Mouse (Mus musculus): Measurements from ENCODE around the gene Upk3bl. TPM values are rescaled to one million over a fixed set of nuclear protein-coding genes. Genes with fewer than 3 reads are reported as not detected.

Gene Upk3bl
- total RNA-seq (2021), result under 1 TPM in 1 of 2 experiments, not detected in 1; 0.75 TPM
- long read RNA-seq, experiment 1, result 0 reads
- long read RNA-seq, experiment 2, partial matches to known transcripts, result 0 of 1 reads
- long read RNA-seq, experiment 2, other reads (novel, unspliced or antisense), result 1 of 1 reads

DNA sequence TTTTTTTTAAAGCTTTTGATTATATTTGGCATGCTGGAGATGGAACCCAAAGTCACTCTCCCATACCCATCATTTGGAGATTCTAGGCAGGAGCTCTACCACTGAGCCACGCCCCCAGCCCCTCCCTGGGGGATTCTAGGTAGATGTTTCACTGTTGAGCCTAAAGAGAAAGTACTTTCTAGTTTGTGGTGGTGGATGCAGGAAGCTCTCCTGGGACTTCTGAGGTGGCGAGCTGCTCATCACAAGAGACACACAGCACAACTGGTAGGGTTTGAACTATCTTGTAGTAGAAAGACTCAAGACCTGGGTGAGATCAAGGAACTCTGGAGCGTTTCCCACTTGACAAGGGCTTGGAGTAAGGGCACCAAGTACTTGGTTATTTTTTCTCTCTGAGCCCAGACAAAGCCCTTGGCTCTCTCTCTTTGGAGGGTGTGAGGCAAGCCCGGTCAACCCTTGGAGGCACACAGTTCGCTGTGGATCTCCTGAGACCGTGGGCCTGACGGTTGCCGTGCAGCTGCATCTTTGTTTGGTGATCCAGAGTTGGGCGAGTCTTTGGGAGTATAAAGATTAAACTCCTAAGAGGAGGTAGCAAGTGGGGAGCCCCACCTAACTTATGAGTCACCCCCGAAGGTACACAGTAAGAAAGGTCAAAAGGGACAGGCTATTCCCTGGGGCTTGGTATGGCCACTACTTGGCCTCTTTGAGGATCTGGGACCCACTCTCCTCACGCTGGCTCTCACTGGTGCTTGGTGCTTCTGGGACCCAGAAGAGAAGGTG is at the start of gene Upk3bl:
Gene Upk3bl, plus strand, starts transcription at position 192 of the 777 bp plus-strand sequence.
- DNase-seq (ENCODE audit: low spot score in 2 of 2), result no peak

DNA sequence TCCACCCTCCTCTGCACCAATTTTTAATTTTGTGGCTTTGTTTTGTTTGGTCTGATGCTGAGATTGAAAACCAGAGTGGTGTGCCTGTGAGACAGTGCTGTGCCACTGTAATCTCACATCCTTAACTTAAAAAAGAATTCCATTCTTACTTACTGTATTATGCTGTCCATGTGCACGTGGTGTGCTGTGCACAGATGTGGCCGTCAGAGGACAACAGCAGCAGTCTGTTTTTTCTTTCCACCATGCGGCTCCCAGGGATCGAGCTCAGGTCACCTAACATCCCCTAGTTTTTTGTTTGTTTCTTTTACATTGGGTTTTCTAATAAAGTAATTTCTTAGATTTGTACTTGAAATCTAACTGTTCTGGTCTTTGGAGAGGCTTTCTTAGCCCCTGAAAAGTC is 49.8 kb upstream of the Upk3bl start:
- DNase-seq (ENCODE audit: low spot score in 2 of 2), result no peak

GRCm38 (mm10) chr5:136007745-136008144 is 46.5 kb upstream of the Upk3bl start:
- no peak for DNase-seq (ENCODE audit: low spot score in 2 of 2)

GRCm38 (mm10) chr5:136014877-136015276 is 39.4 kb upstream of the Upk3bl start:
- DNase-seq (ENCODE audit: low spot score in 2 of 2), result no peak

- no peak for DNase-seq (ENCODE audit: low spot score in 2 of 2)
Measured at GRCm38 (mm10) chr5:136015586-136015985, 38.7 kb upstream of the Upk3bl start.

- no peak for DNase-seq (ENCODE audit: low spot score in 2 of 2)
Measured at GRCm38 (mm10) chr5:136016014-136016876, 38.0 kb upstream of the Upk3bl start.

GRCm38 (mm10) chr5:136017262-136017661 is 37.0 kb upstream of the Upk3bl start:
- DNase-seq (ENCODE audit: low spot score in 2 of 2), result no peak

DNA sequence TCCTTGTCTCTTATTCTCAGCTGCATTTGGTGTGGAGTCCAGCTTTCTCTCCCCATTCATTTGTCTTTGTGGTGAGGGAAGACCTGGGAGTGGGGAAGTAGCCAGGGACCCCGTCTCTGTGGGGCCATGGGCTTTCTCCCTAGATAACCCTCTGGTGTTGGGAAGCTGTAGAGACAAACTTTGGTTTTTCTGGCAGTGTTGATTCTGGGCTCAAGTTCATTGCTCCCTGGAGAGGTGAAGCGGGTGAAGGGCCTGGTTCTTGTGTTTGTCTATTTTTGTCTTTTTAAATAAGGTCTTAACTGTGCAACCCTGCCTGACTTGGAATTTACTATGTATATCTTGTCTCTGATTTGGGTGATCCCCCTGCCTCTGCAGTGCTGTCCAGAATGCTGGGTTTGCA is 35.6 kb upstream of the Upk3bl start:
- no peak for DNase-seq (ENCODE audit: low spot score in 2 of 2)

DNA sequence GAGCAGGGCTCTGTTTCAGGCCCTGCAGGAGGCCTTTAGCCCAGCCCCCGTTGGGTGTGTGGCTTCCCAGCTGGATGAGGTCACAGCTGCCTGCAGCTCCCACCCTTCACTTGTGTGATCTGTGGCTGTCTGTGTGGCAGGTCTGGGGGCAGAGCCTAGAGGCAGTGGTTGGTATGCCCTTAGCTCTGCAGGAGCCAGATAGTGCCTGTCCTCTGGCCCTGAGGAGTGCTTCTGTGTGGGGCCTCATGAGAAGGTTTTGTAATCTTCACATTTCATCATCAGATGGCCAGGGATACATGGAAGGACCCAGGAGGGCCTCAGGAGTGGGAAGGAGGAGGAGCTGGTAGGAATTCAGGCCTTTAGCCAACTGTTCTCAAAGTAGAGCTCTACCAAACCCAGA is 34.4 kb upstream of the Upk3bl start:
- DNase-seq (ENCODE audit: low spot score in 2 of 2), result no peak

- no peak for DNase-seq (ENCODE audit: low spot score in 2 of 2)
Measured at GRCm38 (mm10) chr5:136025712-136026111, 28.6 kb upstream of the Upk3bl start.

GRCm38 (mm10) chr5:136026859-136027258 is 27.4 kb upstream of the Upk3bl start:
- peak in 1 of 2 experiments; percentile 34 for DNase-seq (ENCODE audit: low spot score in 2 of 2)

GRCm38 (mm10) chr5:136027612-136028311 is 26.5 kb upstream of the Upk3bl start:
- DNase-seq (ENCODE audit: low spot score in 2 of 2), result no peak

GRCm38 (mm10) chr5:136034868-136035267 is 19.4 kb upstream of the Upk3bl start:
- no peak for DNase-seq (ENCODE audit: low spot score in 2 of 2)

DNA sequence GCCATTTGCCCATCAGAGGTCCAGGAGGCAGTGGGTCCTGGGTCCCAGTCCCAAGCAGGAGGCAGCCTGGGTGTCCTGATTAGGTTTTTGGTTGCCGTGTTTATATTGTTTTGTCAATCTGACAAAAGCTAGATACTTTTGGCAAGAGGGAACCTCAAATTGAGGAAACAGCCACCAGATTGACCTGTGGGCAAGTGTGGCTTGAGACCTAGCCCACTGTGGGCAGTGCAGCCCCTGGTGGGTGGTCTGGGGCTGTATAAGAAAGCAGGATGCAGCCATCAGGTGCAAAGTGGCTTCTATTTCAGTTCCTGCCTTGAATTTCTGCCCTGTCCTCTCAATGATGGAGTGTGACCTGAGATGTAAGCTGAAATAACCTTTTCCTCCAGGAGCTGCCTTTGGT is 19.0 kb upstream of the Upk3bl start:
- no peak for DNase-seq (ENCODE audit: low spot score in 2 of 2)

- no peak for DNase-seq (ENCODE audit: low spot score in 2 of 2)
Measured at GRCm38 (mm10) chr5:136036667-136037066, 17.6 kb upstream of the Upk3bl start.

DNA sequence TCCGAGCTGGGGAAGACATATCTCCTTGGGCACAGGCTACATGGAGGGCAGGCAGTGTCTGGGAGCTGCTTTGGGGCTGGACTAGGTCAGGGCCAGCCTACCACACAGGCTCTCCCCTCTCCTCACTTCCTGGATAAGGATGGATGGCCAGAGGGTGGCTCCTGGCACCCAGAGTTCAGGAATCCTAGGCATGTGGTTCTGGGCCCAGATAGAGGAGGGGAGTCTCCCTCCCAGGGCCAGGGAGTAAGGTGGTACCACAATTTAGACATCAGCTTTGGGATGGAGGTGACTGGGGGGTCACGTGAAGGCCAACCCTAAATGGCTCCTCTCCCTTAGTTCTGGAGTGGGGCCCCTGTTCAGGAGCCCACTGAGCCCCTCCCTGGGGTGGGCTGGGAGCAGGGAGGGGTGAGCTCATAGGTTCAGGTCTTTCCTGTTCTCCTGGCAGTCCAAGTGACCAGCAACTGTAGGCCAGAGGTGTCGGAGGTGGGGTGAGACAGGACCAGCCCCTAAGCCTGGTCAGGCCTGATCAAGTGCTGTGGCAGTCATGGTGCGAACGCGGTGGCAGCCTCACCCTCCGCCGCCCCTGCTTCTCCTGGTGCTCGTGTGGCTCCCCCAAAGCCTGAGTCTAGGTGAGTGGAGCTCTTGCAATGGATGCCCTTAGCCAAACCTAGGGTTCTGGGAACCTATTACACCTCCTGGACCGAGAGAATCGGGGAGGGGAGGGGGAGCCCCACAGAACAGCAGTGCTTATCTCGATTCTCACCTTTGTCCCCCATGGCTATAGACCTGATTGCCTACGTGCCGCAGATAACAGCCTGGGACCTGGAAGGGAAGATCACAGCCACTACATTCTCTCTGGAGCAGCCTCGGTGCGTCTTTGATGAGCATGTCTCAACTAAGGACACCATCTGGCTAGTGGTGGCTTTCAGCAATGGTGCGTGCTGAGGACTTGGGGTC is 15.8 kb upstream of the Upk3bl start, which contains the start of gene Upk3b:
Gene Upk3b, plus strand, starts transcription at position 239 of the 957 bp plus-strand sequence.
- DNase-seq (ENCODE audit: low spot score in 2 of 2), result no peak

GRCm38 (mm10) chr5:136040210-136040609 is 14.1 kb upstream of the Upk3bl start:
- no peak for DNase-seq (ENCODE audit: low spot score in 2 of 2)

DNA sequence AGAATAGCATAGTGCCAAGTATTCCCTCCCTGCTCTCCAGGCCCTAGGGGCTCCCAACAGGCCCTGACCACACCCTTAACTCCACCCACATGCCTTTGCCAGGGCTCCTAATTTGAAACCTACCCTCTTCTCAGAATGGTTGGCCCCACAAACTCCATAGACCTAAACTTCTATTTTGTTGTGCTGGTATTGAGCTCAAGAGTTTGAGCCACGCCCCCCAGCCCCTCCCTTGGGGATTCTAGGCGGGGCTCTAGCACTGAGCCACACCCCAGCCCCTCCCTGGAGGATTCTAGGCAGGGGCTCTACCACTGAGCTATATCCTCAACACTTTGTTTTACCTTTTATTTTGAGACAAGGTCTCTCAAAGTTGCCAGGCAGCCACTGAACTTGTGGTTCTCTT is 13.0 kb upstream of the Upk3bl start:
- DNase-seq (ENCODE audit: low spot score in 2 of 2), result no peak

- no peak for DNase-seq (ENCODE audit: low spot score in 2 of 2)
Measured at GRCm38 (mm10) chr5:136041666-136042065, 12.6 kb upstream of the Upk3bl start.

DNA sequence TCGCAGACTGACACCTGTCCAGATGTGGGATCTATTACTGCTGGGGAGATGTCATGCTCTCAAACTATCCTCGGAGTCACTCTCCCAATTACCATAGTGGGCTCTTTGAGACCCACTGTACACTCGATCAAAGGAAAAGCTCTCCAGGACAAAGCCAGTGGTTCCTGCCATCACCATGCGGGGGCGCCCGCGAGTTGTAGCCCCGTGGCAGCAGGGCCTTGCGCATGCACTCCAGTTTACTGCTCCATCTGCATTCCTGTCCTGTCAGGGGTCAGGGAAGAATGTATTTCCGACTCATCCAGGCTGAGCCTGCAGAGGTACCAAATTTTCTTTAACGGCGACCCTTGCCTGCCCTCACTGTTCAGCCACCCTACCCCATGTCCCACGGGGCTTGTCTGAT is 9.4 kb upstream of the Upk3bl start:
- DNase-seq (ENCODE audit: low spot score in 2 of 2), result no peak
